Mouse (Mus musculus) limb, embryonic 14.5 days (tissue): ENCODE results near the gene Akr1c21. TPM values are rescaled to one million over a fixed set of nuclear protein-coding genes. Genes with fewer than 3 reads are reported as not detected.

Experiments
- ATAC-seq: fragments of 200-750 bp; cut with Nextera tagmentation; 2 replicates; pipeline ENCODE4 v1.8.0; 2017; ENCODE audit warnings: low read depth, moderate number of reproducible peaks, moderate TSS enrichment; ENCODE audit not compliant: low FRiP score
- DNase-seq: peaks from one replicate; pipeline ENCODE4 v3.0.0-alpha.2; 2015; ENCODE audit warnings: low spot score
- H3K27ac ChIP-seq: fragments of 300-500 bp; sonication (generic); replicated peaks from 2 replicates; pipeline ENCODE4 v1.5.1; 2014; ENCODE audit warnings: low read depth, mild to moderate bottlenecking, low read length, moderate library complexity, mixed read lengths
- H3K27me3 ChIP-seq: fragments of 300-500 bp; sonication (generic); 2 replicates; pipeline ENCODE4 v1.6.1; 2014; ENCODE audit warnings: low read length, mixed read lengths; ENCODE audit not compliant: control insufficient read depth, insufficient read depth
- H3K36me3 ChIP-seq: fragments of 300-500 bp; sonication (generic); 2 replicates; pipeline ENCODE4 v1.6.1; 2014; ENCODE audit warnings: mild to moderate bottlenecking, low read length, moderate library complexity, mixed read lengths; ENCODE audit not compliant: control insufficient read depth, insufficient read depth
- H3K4me1 ChIP-seq: fragments of 300-500 bp; sonication (generic); 2 replicates; pipeline ENCODE4 v1.6.1; 2014; ENCODE audit warnings: antibody characterized with exemption, low read length, mixed read lengths; ENCODE audit not compliant: control insufficient read depth, insufficient read depth
- H3K4me2 ChIP-seq: fragments of 300-500 bp; sonication (generic); replicated peaks from 2 replicates; pipeline ENCODE4 v1.6.1; 2014; ENCODE audit warnings: low read depth, mild to moderate bottlenecking, low read length, moderate library complexity; ENCODE audit not compliant: severe bottlenecking
- H3K4me3 ChIP-seq: fragments of 300-500 bp; sonication (generic); replicated peaks from 2 replicates; pipeline ENCODE4 v1.5.1; 2014; ENCODE audit warnings: low read length
- H3K9ac ChIP-seq: fragments of 300-500 bp; sonication (generic); 2 replicates; pipeline ENCODE4 v1.6.1; 2014; ENCODE audit warnings: mild to moderate bottlenecking, low read depth, low read length, moderate library complexity; ENCODE audit not compliant: severe bottlenecking
- H3K9me3 ChIP-seq: fragments of 300-500 bp; sonication (generic); 2 replicates; pipeline ENCODE4 v1.6.1; 2016; ENCODE audit warnings: low read length; ENCODE audit not compliant: control insufficient read depth
- POLR2A ChIP-seq: fragments of 200-500 bp; IDR thresholded peaks from 2 replicates; pipeline ENCODE4 v1.8.0; 2012; ENCODE audit warnings: inconsistent platforms, mild to moderate bottlenecking, moderate library complexity, borderline replicate concordance; ENCODE audit not compliant: insufficient read depth, insufficient read length; ENCODE audit errors: extremely low read depth
- WGBS: fragments of 180-500 bp; shearing (Covaris S2); extraction: QIAGEN DNeasy Blood & Tissue Kit; methylation state at CpG from one replicate; pipeline ENCODE4 v1.1.7; 2014; 5-methylcytosine and 5-hydroxymethylcytosine counted together
- polyA plus RNA-seq, 2 experiments: library from polyadenylated mRNA; depleted of rRNA in 1 of 2; stranded (reverse) in 1 of 2; unstranded in 1 of 2; fragments of >200 nt; fragmentation: Nextera tagmentation in 1 of 2; extraction: Ambion mirVana in 1 of 2; gene quantifications; 2 replicates each; pipeline versions ENCODE4 v1.2.1 to v1.2.3; 2012 to 2014

Gene Akr1c21
- polyA plus RNA-seq, 2 experiments = not detected

DNA sequence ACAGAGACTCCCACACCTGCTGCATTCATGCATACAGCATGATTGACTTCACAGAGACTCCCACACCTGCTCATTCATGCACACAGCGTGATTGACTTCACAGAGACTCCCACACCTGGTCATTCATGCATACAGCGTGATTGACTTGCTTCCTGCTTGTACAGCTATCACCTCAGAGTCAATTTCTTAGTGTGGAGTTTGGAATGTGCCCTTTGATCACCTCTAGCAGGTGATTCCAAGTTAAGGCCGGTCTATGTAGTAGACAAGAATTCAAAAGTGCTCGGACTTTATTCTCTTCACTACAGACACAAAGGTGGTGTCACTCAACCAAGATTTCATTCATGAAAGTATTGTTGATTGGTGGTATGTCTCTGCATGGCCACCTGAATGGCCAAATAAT lies 32.9 kb downstream of the Akr1c21 start:
- no peaks in the 10 kb centered on the region for H3K27me3 ChIP-seq
- ATAC-seq = no peak
- WGBS = 89% methylated on average over 4 of the region's 4 CpGs
- DNase-seq = no peak
- TF ChIP-seq POLR2A = no peak
- no peaks in the 10 kb centered on the region for H3K36me3 ChIP-seq
- no peak overlapping the region for H3K9ac ChIP-seq
- H3K4me3 ChIP-seq = no peak overlapping the region
- no peaks in the 10 kb centered on the region for H3K4me1 ChIP-seq
- no peak overlapping the region for H3K27ac ChIP-seq
- no peaks in the 10 kb centered on the region for H3K9me3 ChIP-seq
- no peak overlapping the region for H3K4me2 ChIP-seq

DNA sequence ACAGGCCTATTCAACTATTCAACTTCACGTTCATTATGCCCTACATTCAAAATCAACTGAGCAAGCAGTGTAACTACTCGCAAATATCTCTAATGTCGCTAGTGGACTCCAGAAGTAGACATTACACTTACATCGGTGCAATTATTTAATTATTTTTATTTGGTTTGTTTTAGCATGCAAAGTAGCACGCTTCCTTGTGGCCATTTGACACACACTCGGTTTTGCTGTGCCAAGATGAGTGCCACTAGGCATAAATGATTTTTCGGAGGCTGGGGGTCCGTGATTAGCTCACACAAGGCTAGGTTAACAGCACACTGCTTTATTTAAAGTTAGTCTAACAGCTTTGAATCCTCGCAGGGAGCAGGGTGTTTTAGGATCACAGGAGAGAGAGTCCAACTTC lies 34.7 kb downstream of the Akr1c21 start:
- Histone ChIP-seq H3K4me2 (peak overlapping the region; percentile 65), H3K9ac (peak overlapping the region; percentile 69), H3K36me3 (no peaks in the 10 kb centered on the region), H3K9me3 (no peaks in the 10 kb centered on the region), H3K4me1 (no peaks in the 10 kb centered on the region), H3K27ac (peak overlapping the region; percentile 72), H3K27me3 (no peaks in the 10 kb centered on the region), H3K4me3 (peak overlapping the region; percentile 56)
- DNase-seq (no peak), ATAC-seq (no peak)
- WGBS = 20% methylated on average over 9 of the region's 9 CpGs
- TF ChIP-seq POLR2A = no peak

DNA sequence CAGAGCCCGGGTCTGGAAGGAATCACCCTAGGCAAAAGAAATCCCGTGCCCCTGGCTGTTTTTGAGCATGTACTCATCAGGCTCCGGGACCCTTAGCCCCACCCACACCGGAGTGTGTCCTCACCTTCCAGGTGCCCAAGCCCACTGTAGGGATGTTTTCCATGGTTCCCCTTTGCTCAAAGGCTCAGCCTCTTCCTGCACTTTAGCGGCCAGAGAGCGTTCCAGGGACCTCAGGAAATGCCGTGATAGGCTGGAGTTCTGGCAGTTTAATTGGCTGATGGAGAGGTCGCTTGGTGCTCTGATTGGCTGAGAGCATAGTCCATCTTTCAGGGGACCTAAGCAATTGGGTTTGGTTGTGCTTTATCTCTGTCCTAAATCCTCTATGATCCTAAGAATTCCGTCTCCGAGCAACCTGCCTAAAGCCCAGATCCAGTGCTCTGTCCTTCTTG lies 35.1 kb downstream of the Akr1c21 start, which contains the start of gene Akr1e1:
Akr1e1 (minus strand) TSS at position 214 of the 449 bp plus-strand sequence.
- ATAC-seq (peak; percentile 99), DNase-seq (peak; percentile 96)
- H3K9me3 ChIP-seq = no peaks in the 10 kb centered on the region
- H3K27ac ChIP-seq = peak within 1 kb of the TSS; percentile 72
- H3K9ac ChIP-seq = peak within 1 kb of the TSS; percentile 69
- peak; percentile 91; the same call in 1 of the 2 replicates for TF ChIP-seq POLR2A
- no peaks in the 10 kb centered on the region for H3K27me3 ChIP-seq
- no peaks in the 10 kb centered on the region for H3K36me3 ChIP-seq
- H3K4me2 ChIP-seq = peak within 1 kb of the TSS; percentile 65
- 3% methylated on average over 10 of the region's 10 CpGs for WGBS
- peak within 1 kb of the TSS; percentile 56 for H3K4me3 ChIP-seq
- no peaks in the 10 kb centered on the region for H3K4me1 ChIP-seq

DNA sequence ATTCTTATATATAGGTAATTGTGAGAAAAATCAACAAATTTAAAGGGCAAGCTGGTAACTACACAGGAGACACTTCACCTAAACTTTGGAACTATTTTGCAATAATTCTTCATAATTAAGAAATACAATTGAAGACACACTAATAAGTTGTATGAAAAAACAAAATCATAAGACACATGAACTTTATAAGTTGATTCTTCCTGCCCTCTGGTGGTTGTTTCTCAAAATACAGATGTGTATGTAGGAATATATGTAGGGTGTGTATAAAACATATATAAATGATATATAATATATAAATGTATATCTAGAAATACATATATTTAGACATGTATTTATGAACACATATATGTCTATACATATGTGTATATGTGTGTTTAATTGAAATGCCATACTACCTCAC lies 37.0 kb downstream of the Akr1c21 start:
- no peak overlapping the region for H3K4me3 ChIP-seq
- H3K27me3 ChIP-seq = no peaks in the 10 kb centered on the region
- TF ChIP-seq POLR2A = no peak
- no peaks in the 10 kb centered on the region for H3K36me3 ChIP-seq
- H3K4me1 ChIP-seq = no peaks in the 10 kb centered on the region
- no peak overlapping the region for H3K4me2 ChIP-seq
- no peak overlapping the region for H3K9ac ChIP-seq
- H3K27ac ChIP-seq = no peak overlapping the region
- H3K9me3 ChIP-seq = no peaks in the 10 kb centered on the region
- ATAC-seq (no peak), DNase-seq (peak; percentile 40)

Other genes with a start within 250 kb of the Akr1c21 start
- not detected in 2 replicates for gene Akr1c6, start 139.8 kb upstream of the Akr1c21 start, polyA plus RNA-seq (2012; rRNA removed)
- gene Akr1c6, start 139.8 kb upstream of the Akr1c21 start, polyA plus RNA-seq (2014; fragmentation: Nextera tagmentation; extraction: Ambion mirVana) = not detected in 2 replicates
- gene Akr1c20, start 50.7 kb upstream of the Akr1c21 start, polyA plus RNA-seq (2012; rRNA removed) = not detected in 2 replicates
- not detected in 2 replicates for gene Akr1c20, start 50.7 kb upstream of the Akr1c21 start, polyA plus RNA-seq (2014; fragmentation: Nextera tagmentation; extraction: Ambion mirVana)
- 16.0 and 33.3 TPM in 2 replicates for gene Akr1e1, start 35.1 kb downstream of the Akr1c21 start, polyA plus RNA-seq (2012; rRNA removed)
- 32.3 and 34.3 TPM in 2 replicates for gene Akr1e1, start 35.1 kb downstream of the Akr1c21 start, polyA plus RNA-seq (2014; fragmentation: Nextera tagmentation; extraction: Ambion mirVana)